Mouse (Mus musculus) lung, embryonic 14.5 days (tissue): Measurements from ENCODE around the gene Spata5. TPM values are rescaled to one million over a fixed set of nuclear protein-coding genes. Genes with fewer than 3 reads are reported as not detected.

Experiments
- ATAC-seq: fragments of 200-750 bp; cut with Nextera tagmentation; 2 replicates; pipeline ENCODE4 v1.8.0; 2017; ENCODE audit warnings: mild to moderate bottlenecking, moderate TSS enrichment, moderate library complexity; ENCODE audit not compliant: insufficient read depth
- DNase-seq: peaks from one replicate; pipeline ENCODE4 v3.0.0-alpha.2; 2015
- H3K27ac ChIP-seq: fragments of 300-500 bp; sonication (generic); 2 replicates; pipeline ENCODE4 v1.5.1; 2014; ENCODE audit warnings: low read depth, mild to moderate bottlenecking, moderate library complexity
- H3K27me3 ChIP-seq: fragments of 300-500 bp; sonication (generic); 2 replicates; pipeline ENCODE4 v1.6.1; 2014; ENCODE audit warnings: low read length, control low read depth; ENCODE audit not compliant: insufficient read depth
- H3K36me3 ChIP-seq: fragments of 300-500 bp; sonication (generic); 2 replicates; pipeline ENCODE4 v1.6.1; 2014; ENCODE audit warnings: control low read depth; ENCODE audit not compliant: insufficient read depth
- H3K4me1 ChIP-seq: fragments of 300-500 bp; sonication (generic); 2 replicates; pipeline ENCODE4 v1.6.1; 2014; ENCODE audit warnings: antibody characterized with exemption, control low read depth; ENCODE audit not compliant: insufficient read depth
- H3K4me2 ChIP-seq: fragments of 300-500 bp; sonication (generic); 2 replicates; pipeline ENCODE4 v1.6.1; 2014; ENCODE audit warnings: mild to moderate bottlenecking
- H3K4me3 ChIP-seq: fragments of 300-500 bp; sonication (generic); 2 replicates; pipeline ENCODE4 v1.5.1; 2014; ENCODE audit warnings: low read depth, low read length
- H3K9ac ChIP-seq: fragments of 300-500 bp; sonication (generic); 2 replicates; pipeline ENCODE4 v1.6.1; 2014
- H3K9me3 ChIP-seq: fragments of 300-500 bp; sonication (generic); 2 replicates; pipeline ENCODE4 v1.6.1; 2016; ENCODE audit warnings: low read depth, low read length, control low read depth
- CTCF ChIP-seq: IDR thresholded peaks from 2 replicates; pipeline ENCODE4 v1.5.1; 2016; ENCODE audit warnings: antibody characterized with exemption, low read depth
- WGBS: fragments of 180-500 bp; shearing (Covaris S2); extraction: QIAGEN DNeasy Blood & Tissue Kit; methylation state at CpG from one replicate; pipeline ENCODE4 v1.1.7; 2014; 5-methylcytosine and 5-hydroxymethylcytosine counted together
- polyA plus RNA-seq: library from polyadenylated mRNA; unstranded; fragments of >200 nt; fragmentation: Nextera tagmentation; extraction: Ambion mirVana; gene quantifications from 2 replicates; pipeline ENCODE4 v1.2.1, GENCODE M21; 2014

The Spata5 gene
- polyA plus RNA-seq, 1 experiment from 2014 or later: 42.0 TPM

GRCm38 (mm10) chr3:37552244-37552643 is 132.5 kb downstream of the Spata5 start:
- Histone ChIP-seq H3K4me2 (no peak overlapping the region), H3K27me3 (no peaks in the 10 kb centered on the region), H3K36me3 (no peaks in the 10 kb centered on the region), H3K4me3 (no peak overlapping the region), H3K27ac (no peak overlapping the region), H3K9me3 (no peaks in the 10 kb centered on the region), H3K4me1 (peaks cover 10% of the 10 kb centered on the region), H3K9ac (no peak overlapping the region)
- no peak for TF ChIP-seq CTCF
- 88% methylated on average over 2 of the region's 3 CpGs for WGBS
- DNase-seq: no peak
- ATAC-seq: no peak

DNA sequence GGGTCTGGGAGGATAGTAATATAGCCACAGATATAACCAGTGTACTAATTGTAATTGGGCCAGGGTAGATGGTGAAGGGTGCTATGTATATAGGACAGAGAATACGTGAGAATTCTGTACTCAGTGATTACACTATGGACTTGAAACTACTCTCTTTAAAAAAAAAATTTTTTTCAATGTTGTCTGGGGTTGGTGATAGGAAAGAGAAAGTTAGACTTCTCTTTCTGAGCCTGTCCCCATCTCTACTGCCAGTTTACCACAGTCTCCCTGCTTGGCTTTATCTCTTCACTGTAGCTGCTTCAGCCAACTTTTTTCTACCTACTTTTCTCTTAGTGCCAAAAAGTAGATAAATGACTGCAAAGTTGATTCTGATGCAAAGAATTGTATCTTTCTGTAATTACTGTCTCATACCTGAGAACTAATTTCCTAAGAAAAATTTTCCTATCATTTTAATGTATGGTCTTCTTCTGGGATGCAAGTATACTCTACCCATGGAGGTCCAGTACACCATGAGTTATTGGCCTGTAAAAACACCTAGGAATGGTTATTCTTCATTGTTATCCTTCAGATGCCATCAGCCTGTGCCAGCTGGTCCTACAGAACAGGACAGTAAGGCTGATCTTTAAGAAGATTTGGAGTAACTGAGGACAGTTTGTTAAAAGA is 133.8 kb downstream of the Spata5 start:
- TF ChIP-seq CTCF: no peak
- WGBS: 89% methylated on average over 1 of the region's 1 CpGs
- Histone ChIP-seq H3K9me3 (no peaks in the 10 kb centered on the region), H3K27me3 (no peaks in the 10 kb centered on the region), H3K27ac (no peak overlapping the region), H3K4me2 (no peak overlapping the region), H3K36me3 (no peaks in the 10 kb centered on the region), H3K4me3 (no peak overlapping the region), H3K9ac (no peak overlapping the region), H3K4me1 (peaks cover 10% of the 10 kb centered on the region)
- no peak for DNase-seq
- ATAC-seq: no peak

DNA sequence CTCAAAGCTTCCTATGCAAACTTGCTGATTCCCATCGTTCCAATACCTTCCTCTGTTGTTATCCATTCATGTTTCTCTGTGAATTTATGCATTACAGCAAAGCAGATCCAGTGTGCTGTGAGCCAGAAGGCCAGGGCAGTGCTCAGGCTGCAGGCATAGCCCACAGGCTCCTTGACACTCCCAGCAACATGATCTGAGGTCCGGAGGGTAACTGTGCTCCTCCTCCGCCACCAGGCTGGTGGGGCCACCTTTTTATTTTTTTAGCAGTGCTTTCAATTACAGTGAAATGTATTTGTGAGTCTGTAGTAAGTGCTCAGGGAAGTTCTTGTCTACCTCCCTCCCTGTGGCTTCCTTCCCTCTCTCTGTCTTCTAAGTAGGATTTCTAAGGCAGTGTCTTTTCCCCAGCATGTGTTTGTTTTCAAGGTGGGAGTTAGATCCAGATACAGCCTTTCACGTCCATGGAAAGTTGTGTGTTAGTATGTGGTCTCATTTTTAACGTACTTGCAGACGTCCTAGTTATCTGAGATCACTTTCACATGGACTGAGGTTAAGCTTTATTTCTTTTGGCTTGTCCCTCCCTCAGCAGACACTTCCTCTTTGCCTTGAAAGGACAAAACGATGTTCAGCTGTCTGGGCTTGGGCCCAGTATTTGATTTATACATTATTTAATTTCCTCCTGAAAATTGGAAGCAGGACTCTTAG is 136.9 kb downstream of the Spata5 start:
- H3K4me1 ChIP-seq: peaks cover 10% of the 10 kb centered on the region
- no peak for TF ChIP-seq CTCF
- H3K9ac ChIP-seq: no peak overlapping the region
- no peak overlapping the region for H3K4me2 ChIP-seq
- ATAC-seq (no peak; the same call in 1 of the 2 replicates), DNase-seq (peak; percentile 54)
- WGBS: 29% methylated on average over 7 of the region's 7 CpGs
- H3K36me3 ChIP-seq: no peaks in the 10 kb centered on the region
- no peaks in the 10 kb centered on the region for H3K27me3 ChIP-seq
- peak overlapping the region; percentile 65 for H3K27ac ChIP-seq
- no peak overlapping the region for H3K4me3 ChIP-seq
- no peaks in the 10 kb centered on the region for H3K9me3 ChIP-seq

GRCm38 (mm10) chr3:37557741-37558479 is 138.2 kb downstream of the Spata5 start:
- H3K4me3 ChIP-seq: no peak overlapping the region
- DNase-seq (no peak), ATAC-seq (no peak)
- no peak overlapping the region for H3K4me2 ChIP-seq
- H3K27me3 ChIP-seq: no peaks in the 10 kb centered on the region
- no peak overlapping the region for H3K27ac ChIP-seq
- no peak overlapping the region for H3K9ac ChIP-seq
- WGBS: 67% methylated on average over 4 of the region's 4 CpGs
- no peak for TF ChIP-seq CTCF
- peaks cover 10% of the 10 kb centered on the region for H3K4me1 ChIP-seq
- H3K36me3 ChIP-seq: no peaks in the 10 kb centered on the region
- no peaks in the 10 kb centered on the region for H3K9me3 ChIP-seq

- Histone ChIP-seq H3K4me3 (no peak overlapping the region), H3K4me1 (peaks cover 10% of the 10 kb centered on the region), H3K27ac (no peak overlapping the region), H3K36me3 (no peaks in the 10 kb centered on the region), H3K9ac (no peak overlapping the region), H3K9me3 (no peaks in the 10 kb centered on the region), H3K27me3 (no peaks in the 10 kb centered on the region), H3K4me2 (no peak overlapping the region)
- TF ChIP-seq CTCF: no peak
- no peak for DNase-seq
- 65% methylated on average over 2 of the region's 2 CpGs for WGBS
- no peak for ATAC-seq
Observed at GRCm38 (mm10) chr3:37559339-37559738, 139.6 kb downstream of the Spata5 start.

- 73% methylated on average over 3 of the region's 3 CpGs for WGBS
- Histone ChIP-seq H3K27me3 (no peaks in the 10 kb centered on the region), H3K27ac (no peak overlapping the region), H3K4me2 (no peak overlapping the region), H3K4me3 (no peak overlapping the region), H3K9ac (no peak overlapping the region), H3K9me3 (no peaks in the 10 kb centered on the region), H3K36me3 (no peaks in the 10 kb centered on the region), H3K4me1 (peaks cover 5% of the 10 kb centered on the region)
- no peak for TF ChIP-seq CTCF
- no peak for ATAC-seq
- no peak for DNase-seq
Observed at GRCm38 (mm10) chr3:37561466-37561865, 141.8 kb downstream of the Spata5 start.

DNA sequence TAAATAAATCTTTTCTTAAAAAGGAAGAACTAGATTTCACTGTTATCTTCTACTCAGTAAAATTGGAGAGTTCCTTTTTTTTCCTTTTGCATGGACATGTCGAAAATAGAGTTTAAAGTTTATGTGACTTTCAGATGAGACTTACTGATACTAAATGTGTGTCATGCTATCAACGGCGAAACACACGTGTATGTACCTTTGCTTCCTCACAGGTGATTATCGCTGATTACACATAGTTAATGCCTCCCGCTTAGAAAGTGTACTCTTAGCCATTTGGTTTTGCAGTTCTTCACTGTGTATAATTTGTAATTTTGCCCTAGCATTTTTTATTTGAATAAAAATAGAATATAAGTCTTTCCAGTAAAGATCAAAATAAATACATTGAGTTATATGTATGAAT is 146.4 kb downstream of the Spata5 start:
- Histone ChIP-seq H3K9me3 (no peaks in the 10 kb centered on the region), H3K9ac (no peak overlapping the region), H3K4me2 (no peak overlapping the region), H3K4me3 (no peak overlapping the region), H3K27me3 (no peaks in the 10 kb centered on the region), H3K27ac (no peak overlapping the region), H3K4me1 (no peaks in the 10 kb centered on the region), H3K36me3 (no peaks in the 10 kb centered on the region)
- DNase-seq: no peak
- no peak for TF ChIP-seq CTCF
- WGBS: 91% methylated on average over 6 of the region's 6 CpGs
- no peak for ATAC-seq
